Mouse (Mus musculus) megakaryocyte progenitor cell, adult 5-6 weeks (primary cell): ENCODE measurements at regions not wholly inside any gene's neighbourhood (a gene's known extent, or its start where the extent isn't known, plus 50 kb on each side); places are given as distances from the start of the nearest gene placed in this dataset.

ENCODE experiments used
- ATAC-seq: replicated peaks from 2 replicates; pipeline ENCODE4 v1.8.0; 2016; ENCODE audit warnings: mild to moderate bottlenecking, moderate TSS enrichment, inconsistent platforms; ENCODE audit not compliant: poor library complexity

DNA sequence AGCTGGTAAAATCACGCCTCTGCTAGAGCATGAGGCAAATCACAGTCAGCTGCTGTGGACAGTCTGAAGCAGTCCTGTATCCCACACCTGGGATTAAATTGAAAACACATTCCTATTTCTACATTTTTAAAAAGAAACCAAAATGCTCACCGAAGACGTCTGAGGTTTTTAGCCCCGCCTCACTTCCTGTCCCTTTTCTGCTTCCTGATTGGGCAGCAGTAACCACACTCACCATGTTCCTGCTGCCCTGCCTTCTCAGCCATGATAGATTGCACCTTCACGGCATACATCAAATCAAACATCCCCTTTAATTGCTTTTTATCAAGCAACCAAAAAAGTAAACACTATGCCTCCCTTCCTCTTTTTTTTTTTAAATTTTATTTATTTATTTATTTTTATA is 150.1 kb upstream of the Jarid2 start:
- ATAC-seq, result no peak

GRCm38 (mm10) chr13:44580156-44580736 is 149.0 kb upstream of the Jarid2 start:
- ATAC-seq, result no peak

GRCm38 (mm10) chr13:44580767-44581166 is 148.5 kb upstream of the Jarid2 start:
- no peak for ATAC-seq

GRCm38 (mm10) chr13:44581947-44582766 is 147.1 kb upstream of the Jarid2 start:
- peak; percentile 23; the same call in 1 of the 2 replicates for ATAC-seq

DNA sequence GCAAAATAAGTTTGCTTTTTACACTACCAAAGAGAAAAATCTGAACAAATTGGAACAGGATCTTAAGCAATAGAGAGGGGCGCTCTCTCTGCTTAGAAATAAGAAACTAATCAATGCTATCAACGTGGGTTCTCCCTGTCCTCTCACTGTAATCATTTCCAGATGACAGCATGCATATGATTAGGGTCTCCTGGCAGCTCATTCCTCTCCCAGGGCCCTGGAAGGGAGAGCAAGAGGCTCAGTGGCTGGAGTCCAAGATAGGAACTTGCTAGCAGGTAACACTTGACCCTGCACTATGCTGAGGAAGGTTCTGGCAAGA is 146.5 kb upstream of the Jarid2 start:
- ATAC-seq, result no peak

DNA sequence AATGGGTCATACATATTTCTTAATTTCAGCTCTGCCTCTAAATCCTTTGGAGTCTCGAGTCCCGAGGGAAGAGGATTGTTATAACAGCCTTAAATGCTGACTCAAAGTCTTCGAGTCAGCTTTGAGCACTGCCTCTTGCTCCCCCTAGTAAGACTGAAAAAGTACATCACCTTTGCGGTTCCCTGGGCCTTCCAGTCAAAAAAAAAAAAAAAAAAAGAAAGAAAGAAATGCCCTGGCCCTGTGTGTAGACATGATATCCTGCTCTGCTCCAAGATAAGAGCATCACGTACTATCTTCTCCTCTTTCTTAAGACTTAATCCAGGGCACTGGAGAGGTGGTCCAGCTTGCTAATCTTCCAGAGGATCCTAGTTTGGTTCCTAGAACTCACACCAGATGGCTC is 145.7 kb upstream of the Jarid2 start:
- ATAC-seq, result no peak

GRCm38 (mm10) chr13:44584151-44584550 is 145.1 kb upstream of the Jarid2 start:
- 0 out of 2 replicates have a peak, but pooled peaks have one; percentile 35 for ATAC-seq

DNA sequence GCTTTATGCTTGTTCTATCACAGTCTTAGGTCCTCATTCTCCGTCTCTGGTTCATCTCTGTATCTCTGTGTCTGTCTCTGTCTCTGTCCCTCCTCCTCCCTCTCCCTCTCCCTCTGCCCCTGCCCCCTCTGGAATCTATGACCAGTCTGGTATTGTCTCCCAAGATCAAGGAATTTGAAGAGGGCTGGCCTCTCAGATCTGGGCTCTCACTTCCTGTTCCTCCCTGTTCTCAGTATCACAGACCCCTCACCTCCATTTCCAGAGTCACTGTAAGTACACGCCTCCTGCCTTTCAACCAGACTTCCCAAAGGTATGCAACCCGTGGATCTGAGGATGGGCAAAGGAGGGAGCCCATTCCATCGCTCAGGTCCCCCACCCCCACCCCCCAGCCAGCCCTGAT is 144.7 kb upstream of the Jarid2 start:
- no peak for ATAC-seq

DNA sequence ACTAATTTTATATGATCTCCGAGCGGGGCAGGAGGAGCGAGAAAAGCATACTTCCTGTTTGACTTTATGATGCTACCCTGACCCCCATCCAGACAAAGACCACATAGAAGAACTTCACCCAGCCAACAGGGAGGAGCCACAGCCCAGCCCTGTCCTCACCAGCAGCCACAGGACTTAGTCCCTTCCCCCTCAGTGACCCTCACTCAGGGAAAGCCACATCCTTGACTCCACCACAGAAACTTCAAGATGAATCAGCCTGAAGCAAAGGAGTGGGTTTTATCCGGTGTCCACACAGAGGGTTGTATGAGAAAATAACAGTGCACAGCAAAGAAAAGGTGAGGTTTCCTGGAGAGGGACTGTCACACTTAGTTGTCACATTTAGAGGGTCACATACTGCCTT is 141.4 kb upstream of the Jarid2 start:
- peak; percentile 87 for ATAC-seq

- no peak for ATAC-seq
Measured at GRCm38 (mm10) chr13:44594645-44595044, 134.6 kb upstream of the Jarid2 start.

DNA sequence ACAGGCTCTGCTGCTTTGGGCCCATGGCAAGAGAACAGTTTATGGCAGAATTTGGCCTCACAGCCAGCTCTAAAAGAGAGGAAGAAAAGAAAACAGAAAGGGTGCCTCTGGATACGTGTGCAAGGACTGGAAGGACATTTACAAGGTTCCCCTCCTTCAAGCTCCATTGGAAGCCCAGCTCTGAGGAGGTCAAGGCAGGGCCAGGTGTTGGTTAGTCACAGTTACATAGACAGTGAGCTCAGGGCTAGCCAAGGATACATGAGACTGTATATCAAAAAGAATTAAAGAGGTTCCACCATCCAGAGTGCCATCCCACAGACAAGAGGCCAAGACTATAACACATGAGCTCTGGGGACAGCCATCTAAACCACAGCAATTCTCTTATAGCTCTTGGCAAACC is 131.6 kb upstream of the Jarid2 start:
- ATAC-seq, result no peak

DNA sequence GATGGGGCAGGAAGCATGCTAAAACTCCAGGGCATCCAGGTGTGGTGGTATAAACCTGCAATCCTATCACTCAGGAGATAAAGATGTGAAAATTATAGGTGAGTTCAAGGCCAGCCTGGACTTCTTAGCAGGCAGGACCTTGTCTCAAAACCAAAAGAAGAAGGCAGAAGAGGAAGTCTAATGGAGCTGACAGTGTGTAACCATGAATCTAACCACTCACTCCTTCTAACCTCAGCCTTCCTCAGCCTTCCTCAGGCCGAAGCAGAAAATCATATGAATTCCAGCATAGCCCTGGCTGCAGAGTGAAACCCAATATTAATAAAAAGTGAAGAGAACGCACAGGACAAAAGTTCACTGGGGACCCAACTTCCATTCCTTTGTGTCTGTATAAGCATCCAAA is 128.2 kb upstream of the Jarid2 start:
- ATAC-seq, result peak; percentile 48; the same call in 1 of the 2 replicates

GRCm38 (mm10) chr13:44602658-44603057 is 126.6 kb upstream of the Jarid2 start:
- ATAC-seq, result 0 out of 2 replicates have a peak, but pooled peaks have one; percentile 29

- ATAC-seq, result no peak
Measured at GRCm38 (mm10) chr13:44607316-44608285, 121.7 kb upstream of the Jarid2 start.

DNA sequence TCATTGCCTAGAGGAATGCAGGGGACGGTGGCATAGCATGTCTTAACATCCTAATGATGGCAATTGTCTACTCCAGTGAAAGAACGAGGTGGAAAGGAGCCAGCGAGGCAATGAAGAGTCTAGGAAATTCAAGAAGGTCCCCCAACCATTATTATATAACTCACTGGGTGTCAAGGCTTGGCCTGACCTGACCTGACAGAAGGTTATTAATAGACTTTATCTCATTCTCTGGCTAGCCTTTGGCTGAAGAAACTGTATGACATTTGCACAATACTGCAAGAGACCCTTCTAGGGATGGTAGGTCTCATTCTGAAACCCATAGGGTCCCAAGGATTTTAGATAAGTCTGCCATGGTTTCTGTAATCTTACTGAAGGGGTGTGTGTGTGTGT is 121.0 kb upstream of the Jarid2 start:
- no peak for ATAC-seq

- no peak for ATAC-seq
Measured at GRCm38 (mm10) chr13:44608681-44609335, 120.5 kb upstream of the Jarid2 start.

GRCm38 (mm10) chr13:44609606-44610005 is 119.7 kb upstream of the Jarid2 start:
- ATAC-seq, result no peak

DNA sequence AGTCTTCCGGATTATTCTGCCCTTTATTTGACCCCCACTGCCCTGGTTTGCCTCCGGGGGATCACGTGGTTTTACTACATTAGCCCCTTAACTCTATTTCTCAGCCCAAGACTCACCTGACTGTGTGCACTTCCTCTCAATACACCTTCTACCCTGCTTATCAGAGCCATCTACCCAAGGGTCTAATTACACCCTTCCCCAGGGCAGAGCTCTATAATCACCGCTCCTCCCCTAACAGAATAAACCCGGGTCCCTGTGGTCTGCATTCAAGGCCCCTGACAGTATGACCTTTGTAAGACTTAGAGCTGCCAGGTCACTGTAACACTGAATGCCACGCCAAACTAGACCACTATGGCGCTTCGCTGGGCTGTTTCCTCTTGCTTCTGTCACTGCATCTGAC is 113.6 kb upstream of the Jarid2 start:
- ATAC-seq, result no peak

GRCm38 (mm10) chr13:44618368-44618767 is 110.9 kb upstream of the Jarid2 start:
- no peak for ATAC-seq

DNA sequence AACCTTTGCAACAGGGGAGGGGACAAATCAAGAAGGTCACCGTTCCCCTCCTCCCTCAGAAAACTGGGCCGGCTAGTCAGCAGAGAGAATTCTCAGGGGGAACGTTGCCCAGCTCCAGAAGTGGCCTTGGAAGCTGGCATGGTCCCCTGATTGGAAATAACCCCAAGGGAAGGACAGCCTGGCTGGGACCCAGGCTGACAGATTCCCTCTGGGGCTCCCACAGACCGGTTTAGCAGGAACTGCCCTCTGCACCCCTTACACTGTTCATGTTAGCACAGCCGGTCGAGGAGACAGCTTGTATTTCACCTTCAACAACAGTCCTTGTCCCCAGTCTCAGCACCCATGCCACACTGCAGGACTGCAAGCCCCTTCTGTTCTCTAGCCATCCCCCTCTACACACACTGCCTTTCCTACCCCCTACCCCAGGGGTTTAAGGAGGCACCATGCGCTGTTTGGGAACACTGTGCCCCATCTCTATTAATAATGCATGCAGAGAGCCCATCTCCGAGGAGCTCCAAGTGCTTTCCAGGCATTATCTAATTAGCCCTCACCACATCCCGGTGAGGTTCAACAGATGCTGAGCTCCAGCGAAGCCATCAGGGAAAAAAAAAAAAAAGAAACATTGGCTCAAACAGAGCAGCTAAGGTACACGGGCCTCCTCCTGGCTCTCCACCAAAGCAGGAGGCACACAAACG is 106.5 kb upstream of the Jarid2 start:
- no peak for ATAC-seq
